Mouse (Mus musculus): ENCODE measurements at regions not wholly inside any gene's neighbourhood (a gene's known extent, or its start where the extent isn't known, plus 50 kb on each side); places are given as distances from the start of the nearest gene placed in this dataset.

- DNase-seq: peak in 1 of 2 experiments; percentile 2
These were observed 760.6 kb upstream of the Epha5 start for GRCm38 (mm10) chr5:85177787-85178186.

GRCm38 (mm10) chr5:85173899-85174298 lies 756.7 kb upstream of the Epha5 start:
- DNase-seq: no peak

GRCm38 (mm10) chr5:85155858-85156257 lies 738.7 kb upstream of the Epha5 start:
- DNase-seq: no peak

- DNase-seq: no peak
These were observed 738.0 kb upstream of the Epha5 start for GRCm38 (mm10) chr5:85155213-85155612.
